Mouse (Mus musculus) R1 (cell line): ENCODE results near the gene Clec11a.

ENCODE experiments used
- DNase-seq: peaks from one replicate; pipeline ENCODE4 v3.0.0-alpha.2; 2018; ENCODE audit warnings: low read depth, low spot score

The Clec11a gene

GRCm38 (mm10) chr7:44306516-44307240, at the start of gene Clec11a:
TSS of gene Clec11a (minus strand) at chr7:44306902.
- DNase-seq, result no peak

GRCm38 (mm10) chr7:44355411-44355810, 48.7 kb upstream of the Clec11a start:
- no peak for DNase-seq

- no peak for DNase-seq
Measured at GRCm38 (mm10) chr7:44353601-44354340, 47.1 kb upstream of the Clec11a start.

- no peak for DNase-seq
Measured at GRCm38 (mm10) chr7:44352750-44353600, 46.3 kb upstream of the Clec11a start.

- DNase-seq, result no peak
Measured at GRCm38 (mm10) chr7:44351881-44352749, 45.4 kb upstream of the Clec11a start.

GRCm38 (mm10) chr7:44350957-44351711, 44.4 kb upstream of the Clec11a start:
- DNase-seq, result peak; percentile 94

GRCm38 (mm10) chr7:44349043-44349442, 42.3 kb upstream of the Clec11a start:
- DNase-seq, result peak; percentile 91

- no peak for DNase-seq
Measured at GRCm38 (mm10) chr7:44344622-44345021, 37.9 kb upstream of the Clec11a start.

- peak; percentile 54 for DNase-seq
Measured at GRCm38 (mm10) chr7:44343459-44344015, 36.8 kb upstream of the Clec11a start.

- DNase-seq, result no peak
Measured at GRCm38 (mm10) chr7:44341714-44342113, 35.0 kb upstream of the Clec11a start.

- DNase-seq, result no peak
Measured at GRCm38 (mm10) chr7:44341119-44341518, 34.4 kb upstream of the Clec11a start.

- no peak for DNase-seq
Measured at GRCm38 (mm10) chr7:44340226-44340625, 33.5 kb upstream of the Clec11a start.

GRCm38 (mm10) chr7:44337121-44337849, 30.6 kb upstream of the Clec11a start:
- no peak for DNase-seq

- no peak for DNase-seq
Measured at GRCm38 (mm10) chr7:44336046-44337021, 29.6 kb upstream of the Clec11a start.

GRCm38 (mm10) chr7:44335031-44335878, 28.6 kb upstream of the Clec11a start:
- DNase-seq, result no peak

- no peak for DNase-seq
Measured at GRCm38 (mm10) chr7:44334139-44334538, 27.4 kb upstream of the Clec11a start.

- DNase-seq, result no peak
Measured at GRCm38 (mm10) chr7:44332336-44332735, 25.6 kb upstream of the Clec11a start.
